Mouse (Mus musculus): Measurements from ENCODE around the gene 1700030K09Rik. TPM values are rescaled to one million over a fixed set of nuclear protein-coding genes. Genes with fewer than 3 reads are reported as not detected.

The 1700030K09Rik gene
- polyA plus RNA-seq, 1 experiment: 6.8 TPM

GRCm38 (mm10) chr8:72438248-72439015 lies 5.2 kb upstream of the 1700030K09Rik start:
- TF ChIP-seq CTCF (conservative IDR thresholded peaks at IDR 0.05; ENCODE audit: insufficient read depth, insufficient read length, low read depth, low read length) (no peak), POLR2A (IDR thresholded peaks at IDR 0.05; ENCODE audit: low read depth, low read length) (no peak)
- Histone ChIP-seq H3K36me3 (ENCODE audit: control insufficient read depth, insufficient read depth, low read length) (no peaks in the 10 kb centered on the region), H3K27ac (ENCODE audit: insufficient read depth, low read depth, low read length) (no peak overlapping the region), H3K27me3 (replicated peaks; ENCODE audit: control insufficient read depth, insufficient read depth, low read length) (no peaks in the 10 kb centered on the region), H3K4me3 (ENCODE audit: insufficient read depth, low read depth, low read length) (no peak overlapping the region), H3K4me1 (ENCODE audit: control insufficient read depth, insufficient read depth, low read length) (peaks cover 4% of the 10 kb centered on the region)
- no peak for DNase-seq
- WGBS: 81% methylated on average over 8 of the region's 8 CpGs

GRCm38 (mm10) chr8:72443994-72444350 lies 292 bp downstream of the 1700030K09Rik start:
- Histone ChIP-seq H3K27me3 (replicated peaks; ENCODE audit: control insufficient read depth, insufficient read depth, low read length) (no peaks in the 10 kb centered on the region), H3K36me3 (ENCODE audit: control insufficient read depth, insufficient read depth, low read length) (no peaks in the 10 kb centered on the region), H3K4me3 (ENCODE audit: insufficient read depth, low read depth, low read length) (peak overlapping the region; percentile 56), H3K27ac (ENCODE audit: insufficient read depth, low read depth, low read length) (peak overlapping the region; percentile 14; the same call in 1 of the 2 replicates), H3K4me1 (ENCODE audit: control insufficient read depth, insufficient read depth, low read length) (no peaks in the 10 kb centered on the region; the same call in 1 of the 2 replicates)
- no peak for DNase-seq
- 39% methylated on average over 6 of the region's 6 CpGs for WGBS
- TF ChIP-seq POLR2A (IDR thresholded peaks at IDR 0.05; ENCODE audit: low read depth, low read length) (no peak), CTCF (conservative IDR thresholded peaks at IDR 0.05; ENCODE audit: insufficient read depth, insufficient read length, low read depth, low read length) (no peak)

- H3K36me3 ChIP-seq (ENCODE audit: control insufficient read depth, insufficient read depth, low read length): no peaks in the 10 kb centered on the region
- no peak overlapping the region for H3K4me3 ChIP-seq (ENCODE audit: insufficient read depth, low read depth, low read length)
- H3K27me3 ChIP-seq (replicated peaks; ENCODE audit: control insufficient read depth, insufficient read depth, low read length): no peaks in the 10 kb centered on the region
- TF ChIP-seq POLR2A (IDR thresholded peaks at IDR 0.05; ENCODE audit: low read depth, low read length) (no peak), CTCF (conservative IDR thresholded peaks at IDR 0.05; ENCODE audit: insufficient read depth, insufficient read length, low read depth, low read length) (no peak)
- H3K27ac ChIP-seq (ENCODE audit: insufficient read depth, low read depth, low read length): no peak overlapping the region
- H3K4me1 ChIP-seq (ENCODE audit: control insufficient read depth, insufficient read depth, low read length): no peaks in the 10 kb centered on the region; the same call in 1 of the 2 replicates
- DNase-seq: no peak
- 79% methylated on average over 6 of the region's 6 CpGs for WGBS
Measured at GRCm38 (mm10) chr8:72445071-72445470, 1.4 kb downstream of the 1700030K09Rik start.

GRCm38 (mm10) chr8:72451516-72451915 lies 7.8 kb downstream of the 1700030K09Rik start:
- TF ChIP-seq POLR2A (IDR thresholded peaks at IDR 0.05; ENCODE audit: low read depth, low read length) (no peak), CTCF (conservative IDR thresholded peaks at IDR 0.05; ENCODE audit: insufficient read depth, insufficient read length, low read depth, low read length) (no peak)
- 82% methylated on average over 8 of the region's 8 CpGs for WGBS
- no peaks in the 10 kb centered on the region for H3K27me3 ChIP-seq (replicated peaks; ENCODE audit: control insufficient read depth, insufficient read depth, low read length)
- no peaks in the 10 kb centered on the region for H3K4me1 ChIP-seq (ENCODE audit: control insufficient read depth, insufficient read depth, low read length)
- H3K4me3 ChIP-seq (ENCODE audit: insufficient read depth, low read depth, low read length): no peak overlapping the region
- H3K36me3 ChIP-seq (ENCODE audit: control insufficient read depth, insufficient read depth, low read length): no peaks in the 10 kb centered on the region
- DNase-seq: no peak
- no peak overlapping the region for H3K27ac ChIP-seq (ENCODE audit: insufficient read depth, low read depth, low read length)

- Histone ChIP-seq H3K4me1 (ENCODE audit: control insufficient read depth, insufficient read depth, low read length) (no peaks in the 10 kb centered on the region), H3K27me3 (replicated peaks; ENCODE audit: control insufficient read depth, insufficient read depth, low read length) (no peaks in the 10 kb centered on the region), H3K36me3 (ENCODE audit: control insufficient read depth, insufficient read depth, low read length) (no peaks in the 10 kb centered on the region), H3K27ac (ENCODE audit: insufficient read depth, low read depth, low read length) (no peak overlapping the region), H3K4me3 (ENCODE audit: insufficient read depth, low read depth, low read length) (no peak overlapping the region)
- no peak for DNase-seq
- TF ChIP-seq POLR2A (IDR thresholded peaks at IDR 0.05; ENCODE audit: low read depth, low read length) (no peak), CTCF (conservative IDR thresholded peaks at IDR 0.05; ENCODE audit: insufficient read depth, insufficient read length, low read depth, low read length) (no peak)
- WGBS: 97% methylated on average over 2 of the region's 2 CpGs
Measured at GRCm38 (mm10) chr8:72453904-72454303, 10.2 kb downstream of the 1700030K09Rik start.

- no peak overlapping the region for H3K4me3 ChIP-seq (ENCODE audit: insufficient read depth, low read depth, low read length)
- H3K27me3 ChIP-seq (replicated peaks; ENCODE audit: control insufficient read depth, insufficient read depth, low read length): no peaks in the 10 kb centered on the region
- TF ChIP-seq POLR2A (IDR thresholded peaks at IDR 0.05; ENCODE audit: low read depth, low read length): no peak
- TF ChIP-seq CTCF (conservative IDR thresholded peaks at IDR 0.05; ENCODE audit: insufficient read depth, insufficient read length, low read depth, low read length): no peak
- no peaks in the 10 kb centered on the region for H3K36me3 ChIP-seq (ENCODE audit: control insufficient read depth, insufficient read depth, low read length)
- WGBS: 76% methylated on average over 4 of the region's 4 CpGs
- no peak overlapping the region for H3K27ac ChIP-seq (ENCODE audit: insufficient read depth, low read depth, low read length)
- H3K4me1 ChIP-seq (ENCODE audit: control insufficient read depth, insufficient read depth, low read length): no peaks in the 10 kb centered on the region
- DNase-seq: no peak
Measured at GRCm38 (mm10) chr8:72455317-72455716, 11.6 kb downstream of the 1700030K09Rik start.

GRCm38 (mm10) chr8:72457806-72458205 lies 14.1 kb downstream of the 1700030K09Rik start:
- no peaks in the 10 kb centered on the region for H3K27me3 ChIP-seq (replicated peaks; ENCODE audit: control insufficient read depth, insufficient read depth, low read length)
- 98% methylated on average over 3 of the region's 3 CpGs for WGBS

More at GRCm38 (mm10) chr8:72457806-72458205, 14.1 kb downstream of the 1700030K09Rik start:
- TF ChIP-seq POLR2A (IDR thresholded peaks at IDR 0.05; ENCODE audit: low read depth, low read length): no peak
- no peak for TF ChIP-seq CTCF (conservative IDR thresholded peaks at IDR 0.05; ENCODE audit: insufficient read depth, insufficient read length, low read depth, low read length)
- DNase-seq: no peak
- H3K4me3 ChIP-seq (ENCODE audit: insufficient read depth, low read depth, low read length): no peak overlapping the region
- no peak overlapping the region for H3K27ac ChIP-seq (ENCODE audit: insufficient read depth, low read depth, low read length)
- H3K4me1 ChIP-seq (ENCODE audit: control insufficient read depth, insufficient read depth, low read length): no peaks in the 10 kb centered on the region
- H3K36me3 ChIP-seq (ENCODE audit: control insufficient read depth, insufficient read depth, low read length): no peaks in the 10 kb centered on the region; the same call in 1 of the 2 replicates
